Comparison of ENCODE assay signal across 8 mouse cellular contexts in the genomic region with DNA sequence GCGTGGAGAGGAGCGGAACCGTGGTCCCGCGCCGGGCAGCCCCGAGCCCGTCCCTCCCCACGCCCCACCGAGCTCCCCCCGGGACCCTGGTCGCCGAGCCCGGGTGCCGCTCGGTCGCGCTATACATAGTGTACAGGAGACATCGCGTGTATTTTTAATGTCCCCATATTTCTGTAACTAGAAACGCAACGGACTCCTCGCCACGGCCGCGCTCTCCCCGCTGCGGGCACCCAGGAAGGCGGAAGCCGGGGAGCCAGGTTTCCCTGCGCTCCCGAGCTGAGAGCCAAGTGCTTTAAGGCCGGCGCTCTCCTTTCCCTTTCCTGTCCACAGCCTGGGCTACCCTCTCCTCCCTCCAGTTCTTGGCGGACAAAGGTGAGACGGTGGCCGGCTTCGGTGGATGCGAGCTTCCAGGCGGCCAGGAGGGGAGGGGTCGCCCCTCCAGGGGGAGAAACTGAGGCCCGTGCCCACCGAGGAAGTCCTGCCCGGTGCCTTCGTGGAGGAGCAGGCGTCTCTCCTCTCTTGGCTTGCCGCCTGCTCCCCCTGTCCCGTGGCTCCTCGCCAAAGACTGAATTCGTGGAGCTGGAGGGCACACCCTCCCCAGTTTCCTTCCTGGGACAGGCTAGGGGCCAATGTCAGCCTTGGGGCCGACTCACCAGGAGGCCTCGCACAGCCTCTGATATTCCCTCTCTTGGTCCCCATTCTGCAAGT. TPM values are rescaled to one million over a fixed set of nuclear protein-coding genes. Genes with fewer than 3 reads are reported as not detected.
DNase-seq lines count a peak whose midpoint lies in the region; ATAC-seq lines count a peak whose summit lies in the region.

No protein-coding gene starts in this region.

- peak overlapping the region; percentile 72 for H3K4me2 ChIP-seq in heart, embryonic 16.5 days (ENCODE audit: low read depth, low read length)

- peaks cover 22% of the 10 kb centered on the region for H3K36me3 ChIP-seq in heart, embryonic 16.5 days (ENCODE audit: control insufficient read depth, insufficient read depth)

- peak; percentile 15 for DNase-seq in gastrocnemius, postnatal 25 days
- no peak for DNase-seq in gastrocnemius, postnatal 4 days (ENCODE audit: low spot score in 2 of 2)
- peak; percentile 33 for DNase-seq in embryo, embryonic 11 days
- DNase-seq in kidney, postnatal 10 days = peak; percentile 57
- DNase-seq in lung, postnatal 4 days = peak; percentile 60 to 70
- no peak for DNase-seq in layer of hippocampus, adult 18-20 months (ENCODE audit: low spot score in 2 of 2)
- no peak for DNase-seq in frontal cortex, postnatal 36 days (ENCODE audit: low spot score in 2 of 2)

- H3K27me3 ChIP-seq in heart, embryonic 16.5 days (ENCODE audit: control insufficient read depth, insufficient read depth, low read length) = peaks cover 44% of the 10 kb centered on the region

- ATAC-seq in heart, embryonic 16.5 days (replicated peaks; ENCODE audit: extremely low read depth, insufficient read depth, low FRiP score) = peak; percentile 38; the same call in 1 of the 2 replicates

- peak overlapping the region; percentile 44 for H3K9ac ChIP-seq in heart, embryonic 16.5 days (ENCODE audit: low read length)

- WGBS in heart, embryonic 16.5 days = 2% methylated on average over 51 of the region's 52 CpGs

- H3K9me3 ChIP-seq in heart, embryonic 16.5 days (replicated peaks; ENCODE audit: control insufficient read depth, low read length) = no peaks in the 10 kb centered on the region

- H3K27ac ChIP-seq in heart, embryonic 16.5 days (ENCODE audit: low read length) = no peak overlapping the region

- peak overlapping the region; percentile 41 for H3K4me3 ChIP-seq in heart, embryonic 16.5 days (ENCODE audit: low read length)

- peaks cover 8% of the 10 kb centered on the region for H3K4me1 ChIP-seq in heart, embryonic 16.5 days (ENCODE audit: control insufficient read depth, insufficient read depth, low read length)

RNA-seq across cellular contexts. Expression of gene Ncoa5, which starts 36.8 kb away (rescaled TPM):
- 10 to 100 TPM in 1 of 2 experiments, 1 to 10 TPM in 1; 9.9 to 12.6 TPM for total RNA-seq in gastrocnemius, postnatal 25 days (2021)
- 10 to 100 TPM; 31.4 to 34.4 TPM for total RNA-seq in gastrocnemius, postnatal 4 days (2021)
- polyA plus RNA-seq in heart, embryonic 16.5 days (2015; fragmentation: Nextera tagmentation; extraction: Ambion mirVana) = 42.5 and 43.2 TPM in 2 replicates
- total RNA-seq in layer of hippocampus, adult 18-20 months (2021) = 10 to 100 TPM; 57.0 to 59.2 TPM

RNA-seq across cellular contexts. Expression of gene Slc12a5, which starts 37.3 kb away (rescaled TPM):
- under 1 TPM; 0.21 to 0.38 TPM for total RNA-seq in gastrocnemius, postnatal 25 days (2021)
- total RNA-seq in gastrocnemius, postnatal 4 days (2021) = under 1 TPM; 0.54 to 0.93 TPM
- 0.21 and 0.68 TPM in 2 replicates for polyA plus RNA-seq in heart, embryonic 16.5 days (2015; fragmentation: Nextera tagmentation; extraction: Ambion mirVana)
- 100 to 1,000 TPM; 396 to 408 TPM for total RNA-seq in layer of hippocampus, adult 18-20 months (2021)

RNA-seq across cellular contexts. Expression of gene Mmp9, which starts 57.3 kb away (rescaled TPM):
- total RNA-seq in gastrocnemius, postnatal 25 days (2021) = 1 to 10 TPM in 1 of 2 experiments, under 1 TPM in 1; 0.64 to 1.4 TPM
- 1 to 10 TPM in 1 of 2 experiments, under 1 TPM in 1; 0.93 to 1.1 TPM for total RNA-seq in gastrocnemius, postnatal 4 days (2021)
- 3.8 and 9.7 TPM in 2 replicates for polyA plus RNA-seq in heart, embryonic 16.5 days (2015; fragmentation: Nextera tagmentation; extraction: Ambion mirVana)
- 1 to 10 TPM; 1.5 to 1.6 TPM for total RNA-seq in layer of hippocampus, adult 18-20 months (2021)

RNA-seq across cellular contexts. Expression of gene Cd40, which starts 57.6 kb away (rescaled TPM):
- under 1 TPM; 0.48 to 0.84 TPM for total RNA-seq in gastrocnemius, postnatal 25 days (2021)
- 1 to 10 TPM; 1.8 to 2.3 TPM for total RNA-seq in gastrocnemius, postnatal 4 days (2021)
- polyA plus RNA-seq in heart, embryonic 16.5 days (2015; fragmentation: Nextera tagmentation; extraction: Ambion mirVana) = 7.8 and 9.2 TPM in 2 replicates
- under 1 TPM; 0.10 to 0.28 TPM for total RNA-seq in layer of hippocampus, adult 18-20 months (2021)

Comparison
In these comparisons a context has a peak if more than half of its experiments do, and no peak if none do; other contexts are left out.
1. DNase-seq: peak in gastrocnemius, postnatal 25 days (single experiment), embryo, embryonic 11 days (single experiment), kidney, postnatal 10 days (single experiment) and lung, postnatal 4 days (2 of 2); none in gastrocnemius, postnatal 4 days (0 of 2), layer of hippocampus, adult 18-20 months (0 of 2) and frontal cortex, postnatal 36 days (0 of 2).
2. RNA of gene Slc12a5, which starts 37.3 kb away (total RNA-seq): 396 to 408 TPM in layer of hippocampus, adult 18-20 months; 0.54 to 0.93 TPM in gastrocnemius, postnatal 4 days and 0.21 to 0.38 TPM in gastrocnemius, postnatal 25 days; every median in the first group is over 100 times any median in the second.